Mouse (Mus musculus): ENCODE data around the gene Rasgrf2. TPM values are rescaled to one million over a fixed set of nuclear protein-coding genes. Genes with fewer than 3 reads are reported as not detected.
A peak's percentile ranks its signal among the peaks of the same experiment; 100 is the strongest.

Rasgrf2 gene
- polyA plus RNA-seq, 1 experiment from 2014 or later: 0.14 TPM

GRCm38 (mm10) chr13:92119623-92120022 is 11.8 kb downstream of the Rasgrf2 start:
- no peak overlapping the region for H3K9ac ChIP-seq (ENCODE audit: low read depth, low read length)
- no peak overlapping the region for H3K27ac ChIP-seq (replicated peaks; ENCODE audit: low read depth, low read length)
- H3K4me3 ChIP-seq (ENCODE audit: low read depth, low read length): no peak overlapping the region
- no peaks in the 10 kb centered on the region for H3K9me3 ChIP-seq (ENCODE audit: control insufficient read depth, low read length)
- no peaks in the 10 kb centered on the region for H3K27me3 ChIP-seq (replicated peaks; ENCODE audit: control insufficient read depth, insufficient read depth, low read length)
- no peaks in the 10 kb centered on the region for H3K36me3 ChIP-seq (ENCODE audit: control insufficient read depth, insufficient read depth, low read length)
- no peaks in the 10 kb centered on the region for H3K4me1 ChIP-seq (ENCODE audit: control insufficient read depth, insufficient read depth, low read length)
- WGBS: 50% methylated on average over 5 of the region's 5 CpGs
- DNase-seq (ENCODE audit: low spot score) (peak; percentile 30), ATAC-seq (ENCODE audit: low read depth) (no peak)
- no peak overlapping the region for H3K4me2 ChIP-seq (ENCODE audit: low read depth, low read length)

DNA sequence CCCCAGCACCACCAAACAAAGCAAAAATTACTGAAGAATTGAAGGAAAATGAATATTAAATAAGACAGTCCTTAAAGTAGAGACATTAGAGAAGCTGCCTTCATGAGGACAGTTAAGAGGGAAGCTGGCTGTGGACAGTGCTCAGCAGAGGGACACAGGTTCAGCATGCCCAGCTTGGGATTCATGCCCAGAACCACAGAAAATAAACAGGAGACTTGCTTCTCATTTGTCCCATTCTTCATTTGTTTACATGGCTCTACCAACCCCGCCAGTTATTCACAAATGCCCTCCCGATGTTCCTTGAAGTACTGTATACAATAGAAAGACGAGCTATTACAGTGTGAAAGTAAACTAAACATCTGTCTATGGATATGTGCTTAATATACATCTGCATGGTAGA is 17.4 kb downstream of the Rasgrf2 start:
- 62% methylated on average over 3 of the region's 3 CpGs for WGBS

GRCm38 (mm10) chr13:92108237-92108636 is 23.2 kb downstream of the Rasgrf2 start:
- Histone ChIP-seq H3K4me3 (ENCODE audit: low read depth, low read length) (no peak overlapping the region), H3K9ac (ENCODE audit: low read depth, low read length) (no peak overlapping the region), H3K36me3 (ENCODE audit: control insufficient read depth, insufficient read depth, low read length) (no peaks in the 10 kb centered on the region), H3K9me3 (ENCODE audit: control insufficient read depth, low read length) (no peaks in the 10 kb centered on the region), H3K27ac (replicated peaks; ENCODE audit: low read depth, low read length) (no peak overlapping the region), H3K4me2 (ENCODE audit: low read depth, low read length) (no peak overlapping the region), H3K27me3 (replicated peaks; ENCODE audit: control insufficient read depth, insufficient read depth, low read length) (no peaks in the 10 kb centered on the region), H3K4me1 (ENCODE audit: control insufficient read depth, insufficient read depth, low read length) (no peaks in the 10 kb centered on the region)
- WGBS: 69% methylated on average over 4 of the region's 4 CpGs
- no peak for DNase-seq (ENCODE audit: low spot score)
- no peak for ATAC-seq (ENCODE audit: low read depth)

More for the DNA sequence above, 17.4 kb downstream of the Rasgrf2 start:
- Histone ChIP-seq H3K9ac (ENCODE audit: low read depth, low read length) (no peak overlapping the region), H3K4me3 (ENCODE audit: low read depth, low read length) (no peak overlapping the region), H3K4me2 (ENCODE audit: low read depth, low read length) (no peak overlapping the region), H3K9me3 (ENCODE audit: control insufficient read depth, low read length) (no peaks in the 10 kb centered on the region), H3K4me1 (ENCODE audit: control insufficient read depth, insufficient read depth, low read length) (no peaks in the 10 kb centered on the region), H3K27me3 (replicated peaks; ENCODE audit: control insufficient read depth, insufficient read depth, low read length) (no peaks in the 10 kb centered on the region), H3K27ac (replicated peaks; ENCODE audit: low read depth, low read length) (no peak overlapping the region), H3K36me3 (ENCODE audit: control insufficient read depth, insufficient read depth, low read length) (no peaks in the 10 kb centered on the region)
- ATAC-seq (ENCODE audit: low read depth) (no peak), DNase-seq (ENCODE audit: low spot score) (no peak)

GRCm38 (mm10) chr13:92104259-92104658 is 27.2 kb downstream of the Rasgrf2 start:
- no peaks in the 10 kb centered on the region for H3K36me3 ChIP-seq (ENCODE audit: control insufficient read depth, insufficient read depth, low read length)
- ATAC-seq (ENCODE audit: low read depth): no peak
- H3K4me3 ChIP-seq (ENCODE audit: low read depth, low read length): no peak overlapping the region
- H3K4me1 ChIP-seq (ENCODE audit: control insufficient read depth, insufficient read depth, low read length): no peaks in the 10 kb centered on the region
- 67% methylated on average over 7 of the region's 7 CpGs for WGBS
- H3K4me2 ChIP-seq (ENCODE audit: low read depth, low read length): no peak overlapping the region
- no peak overlapping the region for H3K9ac ChIP-seq (ENCODE audit: low read depth, low read length)
- no peaks in the 10 kb centered on the region for H3K9me3 ChIP-seq (ENCODE audit: control insufficient read depth, low read length)
- no peak overlapping the region for H3K27ac ChIP-seq (replicated peaks; ENCODE audit: low read depth, low read length)
- DNase-seq (ENCODE audit: low spot score): no peak
- H3K27me3 ChIP-seq (replicated peaks; ENCODE audit: control insufficient read depth, insufficient read depth, low read length): no peaks in the 10 kb centered on the region

- Histone ChIP-seq H3K9me3 (ENCODE audit: control insufficient read depth, low read length) (0 out of 2 replicates have a peak, but pooled peaks cover 5% of the 10 kb centered on the region), H3K4me1 (ENCODE audit: control insufficient read depth, insufficient read depth, low read length) (0 out of 2 replicates have a peak, but pooled peaks cover 4% of the 10 kb centered on the region)
Measured at GRCm38 (mm10) chr13:92098484-92098883, 33.0 kb downstream of the Rasgrf2 start.

DNA sequence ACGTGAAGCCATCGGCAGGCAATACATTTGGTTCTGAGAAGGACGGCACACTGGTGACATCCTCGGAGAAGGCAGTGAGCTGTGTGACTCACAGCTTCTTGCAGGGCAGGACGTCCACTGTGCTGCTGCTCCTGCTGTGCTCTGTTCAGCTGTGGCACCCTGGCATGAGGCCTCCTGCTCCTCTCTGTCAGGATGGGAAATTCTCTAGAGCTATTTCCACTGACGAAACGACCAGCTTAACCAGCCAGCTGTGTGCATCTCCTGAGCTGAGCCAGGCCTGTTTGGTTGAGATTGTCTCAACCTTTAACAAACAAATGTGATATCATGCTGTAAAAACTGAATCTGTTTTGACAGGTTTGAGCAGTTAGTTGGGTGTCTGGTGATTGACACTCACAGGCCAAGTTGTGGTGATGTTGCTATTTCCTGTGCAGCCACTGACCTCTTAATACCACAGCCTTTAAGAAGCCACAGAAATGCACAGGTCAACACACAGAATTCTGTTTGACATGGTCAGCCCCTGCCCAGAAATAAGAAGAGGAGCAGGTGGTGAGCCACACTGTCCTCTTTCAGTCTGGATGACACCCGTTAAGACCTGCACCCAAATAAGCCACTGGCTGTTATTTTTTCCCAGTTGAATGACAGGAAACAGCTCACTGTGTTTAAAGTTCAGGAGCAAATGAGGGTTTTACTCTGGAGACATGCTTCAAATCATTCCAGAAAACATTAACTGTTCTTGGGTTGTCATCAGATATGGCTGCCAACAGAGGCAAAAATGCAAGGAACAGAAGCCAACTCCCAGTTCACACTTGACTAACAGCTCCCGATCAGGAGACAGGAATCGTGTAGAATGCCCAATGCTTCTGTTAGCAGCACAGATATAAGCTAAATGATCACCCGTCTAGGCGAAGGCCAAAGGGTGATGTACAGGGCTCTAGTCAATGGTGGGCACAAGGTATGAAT is 36.0 kb downstream of the Rasgrf2 start:
- Histone ChIP-seq H3K4me2 (ENCODE audit: low read depth, low read length) (no peak overlapping the region), H3K9ac (ENCODE audit: low read depth, low read length) (no peak overlapping the region), H3K4me3 (ENCODE audit: low read depth, low read length) (no peak overlapping the region), H3K36me3 (ENCODE audit: control insufficient read depth, insufficient read depth, low read length) (no peaks in the 10 kb centered on the region), H3K27me3 (replicated peaks; ENCODE audit: control insufficient read depth, insufficient read depth, low read length) (no peaks in the 10 kb centered on the region), H3K27ac (replicated peaks; ENCODE audit: low read depth, low read length) (no peak overlapping the region), H3K9me3 (ENCODE audit: control insufficient read depth, low read length) (0 out of 2 replicates have a peak, but pooled peaks cover 5% of the 10 kb centered on the region), H3K4me1 (ENCODE audit: control insufficient read depth, insufficient read depth, low read length) (0 out of 2 replicates have a peak, but pooled peaks cover 4% of the 10 kb centered on the region)
- 52% methylated on average over 12 of the region's 12 CpGs for WGBS
- DNase-seq (ENCODE audit: low spot score) (no peak), ATAC-seq (ENCODE audit: low read depth) (no peak)

More at GRCm38 (mm10) chr13:92098484-92098883, 33.0 kb downstream of the Rasgrf2 start:
- Histone ChIP-seq H3K4me2 (ENCODE audit: low read depth, low read length) (no peak overlapping the region), H3K27ac (replicated peaks; ENCODE audit: low read depth, low read length) (no peak overlapping the region), H3K4me3 (ENCODE audit: low read depth, low read length) (no peak overlapping the region), H3K9ac (ENCODE audit: low read depth, low read length) (no peak overlapping the region), H3K36me3 (ENCODE audit: control insufficient read depth, insufficient read depth, low read length) (no peaks in the 10 kb centered on the region), H3K27me3 (replicated peaks; ENCODE audit: control insufficient read depth, insufficient read depth, low read length) (no peaks in the 10 kb centered on the region)
- 64% methylated on average over 7 of the region's 7 CpGs for WGBS
- ATAC-seq (ENCODE audit: low read depth) (no peak), DNase-seq (ENCODE audit: low spot score) (no peak)

DNA sequence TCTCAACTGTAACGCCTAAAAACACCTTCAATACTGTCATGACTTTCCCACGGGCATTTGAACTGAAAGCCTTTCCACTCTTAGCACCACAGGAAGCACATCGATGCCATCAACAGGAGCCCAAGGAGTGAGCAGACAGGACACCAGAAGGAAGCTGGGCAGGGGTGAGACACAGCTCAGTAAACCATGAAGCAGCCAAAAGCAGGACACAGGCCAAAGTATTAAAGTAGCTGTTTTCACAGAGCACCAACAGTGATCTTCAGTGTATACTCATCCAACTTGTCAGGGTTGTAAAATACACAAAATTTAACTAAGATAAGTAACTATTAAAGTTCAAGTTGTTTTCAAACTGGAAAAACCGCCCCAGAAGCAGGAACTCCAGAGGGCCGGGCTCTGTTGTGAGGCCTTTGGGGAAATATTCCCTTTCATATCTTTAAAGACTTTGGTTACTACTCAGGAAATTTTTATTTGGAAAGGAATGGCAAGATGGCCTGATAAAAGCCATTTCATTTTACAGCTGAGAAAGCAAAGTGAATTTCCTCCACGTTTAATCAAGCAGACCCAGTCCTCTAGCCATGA is 37.7 kb downstream of the Rasgrf2 start:
- WGBS: 77% methylated on average over 6 of the region's 6 CpGs
- H3K27me3 ChIP-seq (replicated peaks; ENCODE audit: control insufficient read depth, insufficient read depth, low read length): no peaks in the 10 kb centered on the region
- H3K9ac ChIP-seq (ENCODE audit: low read depth, low read length): no peak overlapping the region
- 0 out of 2 replicates have a peak, but pooled peaks cover 4% of the 10 kb centered on the region for H3K4me1 ChIP-seq (ENCODE audit: control insufficient read depth, insufficient read depth, low read length)
- 0 out of 2 replicates have a peak, but pooled peaks cover 5% of the 10 kb centered on the region for H3K9me3 ChIP-seq (ENCODE audit: control insufficient read depth, low read length)
- H3K4me2 ChIP-seq (ENCODE audit: low read depth, low read length): no peak overlapping the region
- H3K4me3 ChIP-seq (ENCODE audit: low read depth, low read length): no peak overlapping the region
- no peaks in the 10 kb centered on the region for H3K36me3 ChIP-seq (ENCODE audit: control insufficient read depth, insufficient read depth, low read length)
- ATAC-seq (ENCODE audit: low read depth) (no peak), DNase-seq (ENCODE audit: low spot score) (no peak)
- H3K27ac ChIP-seq (replicated peaks; ENCODE audit: low read depth, low read length): no peak overlapping the region

DNA sequence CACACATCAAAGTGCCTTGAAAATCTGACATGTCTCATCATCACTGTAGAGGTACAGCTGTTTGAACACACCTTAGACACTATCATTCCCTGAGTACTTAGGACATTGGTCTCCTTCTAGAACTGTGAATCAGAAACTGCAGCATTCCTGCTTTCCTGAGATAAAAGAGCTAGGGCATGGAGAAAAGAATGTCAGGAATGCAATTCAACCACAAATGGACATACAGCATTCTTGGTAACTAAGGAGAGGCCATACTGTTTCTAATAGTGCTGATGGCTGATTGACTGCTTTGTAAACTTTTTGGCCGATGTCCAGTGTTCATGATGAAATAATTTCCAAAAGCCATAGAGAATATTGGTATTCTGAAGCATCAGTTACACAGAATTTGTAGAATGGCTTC is 58.3 kb downstream of the Rasgrf2 start:
- H3K4me1 ChIP-seq (ENCODE audit: control insufficient read depth, insufficient read depth, low read length): no peaks in the 10 kb centered on the region
- H3K36me3 ChIP-seq (ENCODE audit: control insufficient read depth, insufficient read depth, low read length): no peaks in the 10 kb centered on the region
- no peak overlapping the region for H3K4me3 ChIP-seq (ENCODE audit: low read depth, low read length)
- peaks cover 5% of the 10 kb centered on the region; the same call in 1 of the 2 replicates for H3K9me3 ChIP-seq (ENCODE audit: control insufficient read depth, low read length)
- no peak overlapping the region for H3K9ac ChIP-seq (ENCODE audit: low read depth, low read length)
- ATAC-seq (ENCODE audit: low read depth) (no peak), DNase-seq (ENCODE audit: low spot score) (peak; percentile 36)
- H3K27me3 ChIP-seq (replicated peaks; ENCODE audit: control insufficient read depth, insufficient read depth, low read length): no peaks in the 10 kb centered on the region
- H3K27ac ChIP-seq (replicated peaks; ENCODE audit: low read depth, low read length): no peak overlapping the region
- 53% methylated on average over 1 of the region's 1 CpGs for WGBS
- no peak overlapping the region for H3K4me2 ChIP-seq (ENCODE audit: low read depth, low read length)

Measured in embryonic facial prominence, embryonic 14.5 days (tissue).